ENCODE assay signal across 20 mouse cellular contexts in genomic region chr3:58989374-58989773, GRCm38 (mm10).
"Had no signal": no experiment of that assay in that cellular context is flagged by ENCODE, and none has a peak within 500 bp of the region (broad histone marks: within the 10 kb centered on the region; RNA-seq: fewer than 3 reads in every experiment).

No protein-coding gene starts in this region.

- H3K27me3 ChIP-seq: midbrain, embryonic 12.5 days; stomach, embryonic 15.5 days had no signal

- H3K4me1 ChIP-seq: limb, embryonic 12.5 days; limb, embryonic 15.5 days; lung, embryonic 15.5 days; stomach, embryonic 15.5 days had no signal

- ATAC-seq: intestine, postnatal 0 days had no signal

- H3K9ac ChIP-seq: limb, embryonic 12.5 days; limb, embryonic 15.5 days; liver, embryonic 14.5 days; lung, embryonic 15.5 days; midbrain, embryonic 12.5 days; stomach, embryonic 15.5 days had no signal

- H3K36me3 ChIP-seq: limb, embryonic 12.5 days; limb, embryonic 15.5 days; lung, embryonic 15.5 days; midbrain, embryonic 12.5 days; stomach, embryonic 15.5 days had no signal

- DNase-seq: kidney, adult 2 months; kidney, postnatal 25 days; layer of hippocampus, adult 9-11 months; left cerebral cortex, postnatal 4 days; lung, adult 18-20 months; lung, postnatal 10 days; lung, postnatal 36 days; right cerebral cortex, postnatal 25 days; spleen, adult 18-20 months; thymus, postnatal 25 days had no signal

- H3K4me2 ChIP-seq: limb, embryonic 12.5 days; limb, embryonic 15.5 days; liver, embryonic 11.5 days; lung, embryonic 15.5 days; midbrain, embryonic 12.5 days; stomach, embryonic 15.5 days had no signal

- H3K9me3 ChIP-seq: limb, embryonic 12.5 days; limb, embryonic 15.5 days; lung, embryonic 15.5 days; midbrain, embryonic 12.5 days; stomach, embryonic 15.5 days had no signal

- H3K27ac ChIP-seq: kidney, postnatal 0 days; layer of hippocampus, adult 2 months; limb, embryonic 12.5 days; limb, embryonic 15.5 days; liver, embryonic 14.5 days; lung, embryonic 15.5 days; midbrain, embryonic 12.5 days; stomach, embryonic 15.5 days had no signal

- H3K4me3 ChIP-seq: layer of hippocampus, adult 2 months; limb, embryonic 12.5 days; limb, embryonic 15.5 days; lung, embryonic 15.5 days; midbrain, embryonic 12.5 days; stomach, embryonic 15.5 days had no signal
